Mouse (Mus musculus): ENCODE measurements at regions not wholly inside any gene's neighbourhood (a gene's known extent, or its start where the extent isn't known, plus 50 kb on each side); places are given as distances from the start of the nearest gene placed in this dataset.

- WGBS = 35% methylated on average over 4 of the region's 4 CpGs
- Histone ChIP-seq H3K27ac (ENCODE audit: low read depth, low read length) (no peak overlapping the region), H3K4me3 (ENCODE audit: low read length) (no peak overlapping the region), H3K9ac (ENCODE audit: low read depth, low read length) (no peak overlapping the region), H3K27me3 (replicated peaks; ENCODE audit: control insufficient read depth, insufficient read depth, low read length) (no peaks in the 10 kb centered on the region), H3K4me2 (ENCODE audit: low read length) (peak overlapping the region; percentile 9; the same call in 1 of the 2 replicates), H3K36me3 (ENCODE audit: control insufficient read depth, insufficient read depth, low read length) (no peaks in the 10 kb centered on the region), H3K4me1 (ENCODE audit: control insufficient read depth, insufficient read depth, low read depth, low read length) (peaks cover 5% of the 10 kb centered on the region; the same call in 1 of the 2 replicates), H3K9me3 (ENCODE audit: control insufficient read depth, low read length) (no peaks in the 10 kb centered on the region)
- ATAC-seq = no peak
Measured at GRCm38 (mm10) chr10:92296837-92297236, 425.4 kb downstream of the Nedd1 start.

- 0 out of 2 replicates have a peak, but pooled peaks have one; percentile 27 for ATAC-seq
- H3K4me2 ChIP-seq (ENCODE audit: low read length) = peak overlapping the region; percentile 9
- H3K4me3 ChIP-seq (ENCODE audit: low read length) = no peak overlapping the region
- H3K9me3 ChIP-seq (ENCODE audit: control insufficient read depth, low read length) = no peaks in the 10 kb centered on the region
- H3K27me3 ChIP-seq (replicated peaks; ENCODE audit: control insufficient read depth, insufficient read depth, low read length) = no peaks in the 10 kb centered on the region
- 30% methylated on average over 9 of the region's 9 CpGs for WGBS
- H3K9ac ChIP-seq (ENCODE audit: low read depth, low read length) = 0 out of 2 replicates have a peak overlapping the region, but pooled peaks have one; percentile 0
- H3K4me1 ChIP-seq (ENCODE audit: control insufficient read depth, insufficient read depth, low read depth, low read length) = peaks cover 5% of the 10 kb centered on the region; the same call in 1 of the 2 replicates
- H3K36me3 ChIP-seq (ENCODE audit: control insufficient read depth, insufficient read depth, low read length) = no peaks in the 10 kb centered on the region
- peak overlapping the region; percentile 14 for H3K27ac ChIP-seq (ENCODE audit: low read depth, low read length)
Measured at GRCm38 (mm10) chr10:92296303-92296702, 425.9 kb downstream of the Nedd1 start.

GRCm38 (mm10) chr10:92293261-92293660 is 429.0 kb downstream of the Nedd1 start:
- Histone ChIP-seq H3K27ac (ENCODE audit: low read depth, low read length) (no peak overlapping the region), H3K9me3 (ENCODE audit: control insufficient read depth, low read length) (no peaks in the 10 kb centered on the region), H3K4me3 (ENCODE audit: low read length) (no peak overlapping the region), H3K4me2 (ENCODE audit: low read length) (no peak overlapping the region), H3K27me3 (replicated peaks; ENCODE audit: control insufficient read depth, insufficient read depth, low read length) (no peaks in the 10 kb centered on the region), H3K9ac (ENCODE audit: low read depth, low read length) (no peak overlapping the region), H3K36me3 (ENCODE audit: control insufficient read depth, insufficient read depth, low read length) (no peaks in the 10 kb centered on the region), H3K4me1 (ENCODE audit: control insufficient read depth, insufficient read depth, low read depth, low read length) (peaks cover 5% of the 10 kb centered on the region; the same call in 1 of the 2 replicates)
- ATAC-seq = no peak
- WGBS = 32% methylated on average over 4 of the region's 4 CpGs

GRCm38 (mm10) chr10:92289230-92289629 is 433.0 kb downstream of the Nedd1 start:
- WGBS = 32% methylated on average over 5 of the region's 5 CpGs
- no peak overlapping the region for H3K4me2 ChIP-seq (ENCODE audit: low read length)
- no peak for ATAC-seq

GRCm38 (mm10) chr10:92284231-92284630 is 438.0 kb downstream of the Nedd1 start:
- no peak overlapping the region for H3K9ac ChIP-seq (ENCODE audit: low read depth, low read length)
- no peaks in the 10 kb centered on the region for H3K27me3 ChIP-seq (replicated peaks; ENCODE audit: control insufficient read depth, insufficient read depth, low read length)
- no peak overlapping the region for H3K27ac ChIP-seq (ENCODE audit: low read depth, low read length)
- WGBS = 52% methylated on average over 4 of the region's 4 CpGs
- H3K9me3 ChIP-seq (ENCODE audit: control insufficient read depth, low read length) = no peaks in the 10 kb centered on the region
- H3K4me3 ChIP-seq (ENCODE audit: low read length) = no peak overlapping the region
- H3K4me1 ChIP-seq (ENCODE audit: control insufficient read depth, insufficient read depth, low read depth, low read length) = no peaks in the 10 kb centered on the region
- no peaks in the 10 kb centered on the region for H3K36me3 ChIP-seq (ENCODE audit: control insufficient read depth, insufficient read depth, low read length)
- ATAC-seq = no peak
- no peak overlapping the region for H3K4me2 ChIP-seq (ENCODE audit: low read length)

More at GRCm38 (mm10) chr10:92289230-92289629, 433.0 kb downstream of the Nedd1 start:
- no peaks in the 10 kb centered on the region for H3K36me3 ChIP-seq (ENCODE audit: control insufficient read depth, insufficient read depth, low read length)
- no peak overlapping the region for H3K27ac ChIP-seq (ENCODE audit: low read depth, low read length)
- H3K27me3 ChIP-seq (replicated peaks; ENCODE audit: control insufficient read depth, insufficient read depth, low read length) = no peaks in the 10 kb centered on the region
- no peaks in the 10 kb centered on the region for H3K9me3 ChIP-seq (ENCODE audit: control insufficient read depth, low read length)
- no peak overlapping the region for H3K4me3 ChIP-seq (ENCODE audit: low read length)
- no peaks in the 10 kb centered on the region for H3K4me1 ChIP-seq (ENCODE audit: control insufficient read depth, insufficient read depth, low read depth, low read length)
- no peak overlapping the region for H3K9ac ChIP-seq (ENCODE audit: low read depth, low read length)

DNA sequence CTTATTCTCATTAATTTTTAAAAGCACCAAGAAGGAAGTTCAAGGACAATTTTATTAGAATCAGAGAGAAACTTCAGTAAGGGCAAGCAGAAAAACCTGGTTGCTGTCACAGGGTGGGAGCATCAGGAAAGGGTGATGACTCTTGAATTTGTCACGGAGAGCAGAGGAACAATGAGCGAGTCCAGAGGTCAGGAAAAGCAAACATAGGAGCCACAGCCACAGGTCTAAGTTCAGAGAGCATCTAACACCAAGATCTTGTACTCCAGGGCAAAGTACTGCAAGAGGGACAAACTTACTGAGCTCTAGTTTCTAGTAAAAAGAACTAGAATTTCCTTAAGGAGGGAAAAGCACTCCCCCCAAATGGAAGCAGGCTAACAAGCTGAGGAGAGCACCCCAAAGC is 444.2 kb downstream of the Nedd1 start:
- no peak overlapping the region for H3K27ac ChIP-seq (ENCODE audit: low read depth, low read length)
- no peaks in the 10 kb centered on the region for H3K9me3 ChIP-seq (ENCODE audit: control insufficient read depth, low read length)
- no peak overlapping the region for H3K9ac ChIP-seq (ENCODE audit: low read depth, low read length)
- H3K36me3 ChIP-seq (ENCODE audit: control insufficient read depth, insufficient read depth, low read length) = no peaks in the 10 kb centered on the region
- no peaks in the 10 kb centered on the region for H3K4me1 ChIP-seq (ENCODE audit: control insufficient read depth, insufficient read depth, low read depth, low read length)
- H3K4me3 ChIP-seq (ENCODE audit: low read length) = no peak overlapping the region
- ATAC-seq = no peak
- 46% methylated on average over 2 of the region's 2 CpGs for WGBS
- no peaks in the 10 kb centered on the region for H3K27me3 ChIP-seq (replicated peaks; ENCODE audit: control insufficient read depth, insufficient read depth, low read length)
- no peak overlapping the region for H3K4me2 ChIP-seq (ENCODE audit: low read length)

- Histone ChIP-seq H3K4me3 (ENCODE audit: low read length) (no peak overlapping the region), H3K36me3 (ENCODE audit: control insufficient read depth, insufficient read depth, low read length) (no peaks in the 10 kb centered on the region), H3K4me1 (ENCODE audit: control insufficient read depth, insufficient read depth, low read depth, low read length) (no peaks in the 10 kb centered on the region), H3K9me3 (ENCODE audit: control insufficient read depth, low read length) (no peaks in the 10 kb centered on the region), H3K4me2 (ENCODE audit: low read length) (no peak overlapping the region), H3K27ac (ENCODE audit: low read depth, low read length) (no peak overlapping the region), H3K9ac (ENCODE audit: low read depth, low read length) (no peak overlapping the region), H3K27me3 (replicated peaks; ENCODE audit: control insufficient read depth, insufficient read depth, low read length) (no peaks in the 10 kb centered on the region)
- no peak for ATAC-seq
- 61% methylated on average over 3 of the region's 3 CpGs for WGBS
Measured at GRCm38 (mm10) chr10:92257815-92258214, 464.4 kb downstream of the Nedd1 start.

DNA sequence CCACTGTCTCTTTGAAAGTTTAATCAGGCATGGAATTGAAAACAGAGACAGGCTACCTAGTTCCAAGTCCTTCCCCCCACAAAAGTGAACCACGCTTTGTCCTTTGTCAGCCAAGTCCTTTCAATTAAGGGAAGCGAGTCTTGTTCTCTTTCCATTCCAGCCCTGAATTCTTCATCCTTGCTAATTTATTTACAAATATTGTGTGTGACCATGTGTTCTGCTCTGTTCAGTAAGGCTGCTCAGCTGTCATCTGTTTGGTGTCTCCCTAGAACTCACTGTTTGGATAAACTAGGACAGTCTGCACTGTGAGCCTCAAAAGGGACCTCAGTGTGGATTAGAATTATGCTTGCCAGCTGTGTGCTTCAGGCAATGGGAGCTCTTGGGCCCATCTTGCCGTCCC is 473.6 kb downstream of the Nedd1 start:
- Histone ChIP-seq H3K4me1 (ENCODE audit: control insufficient read depth, insufficient read depth, low read depth, low read length) (no peaks in the 10 kb centered on the region; the same call in 1 of the 2 replicates), H3K9ac (ENCODE audit: low read depth, low read length) (no peak overlapping the region), H3K36me3 (ENCODE audit: control insufficient read depth, insufficient read depth, low read length) (no peaks in the 10 kb centered on the region), H3K4me3 (ENCODE audit: low read length) (no peak overlapping the region), H3K4me2 (ENCODE audit: low read length) (no peak overlapping the region), H3K27ac (ENCODE audit: low read depth, low read length) (no peak overlapping the region), H3K27me3 (replicated peaks; ENCODE audit: control insufficient read depth, insufficient read depth, low read length) (no peaks in the 10 kb centered on the region), H3K9me3 (ENCODE audit: control insufficient read depth, low read length) (no peaks in the 10 kb centered on the region)
- ATAC-seq = peak; percentile 79; the same call in 1 of the 2 replicates
- WGBS = 30% methylated on average over 3 of the region's 3 CpGs

DNA sequence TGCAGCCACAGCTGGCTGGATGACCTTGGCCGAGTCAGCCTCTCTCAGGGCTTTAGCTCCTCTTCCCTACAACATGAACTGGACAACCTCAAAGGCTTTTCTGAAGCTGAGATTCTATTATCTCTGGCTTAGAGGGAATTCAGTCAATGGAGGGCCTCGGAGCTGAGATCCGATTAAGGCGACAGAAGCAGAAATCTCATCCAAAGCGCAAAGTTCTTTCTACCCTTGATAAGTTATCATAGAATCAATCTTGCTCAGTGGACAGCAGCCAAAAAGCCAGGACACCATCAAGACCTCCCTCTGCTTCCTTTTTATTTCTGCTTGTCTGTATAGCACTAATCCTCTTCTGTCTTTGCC is 474.8 kb downstream of the Nedd1 start:
- H3K27me3 ChIP-seq (replicated peaks; ENCODE audit: control insufficient read depth, insufficient read depth, low read length) = no peaks in the 10 kb centered on the region
- no peaks in the 10 kb centered on the region for H3K36me3 ChIP-seq (ENCODE audit: control insufficient read depth, insufficient read depth, low read length)
- no peaks in the 10 kb centered on the region for H3K9me3 ChIP-seq (ENCODE audit: control insufficient read depth, low read length)
- WGBS = 11% methylated on average over 5 of the region's 5 CpGs
- no peak overlapping the region for H3K4me2 ChIP-seq (ENCODE audit: low read length)
- H3K4me3 ChIP-seq (ENCODE audit: low read length) = no peak overlapping the region
- no peak overlapping the region for H3K9ac ChIP-seq (ENCODE audit: low read depth, low read length)
- no peak overlapping the region for H3K27ac ChIP-seq (ENCODE audit: low read depth, low read length)
- no peak for ATAC-seq
- H3K4me1 ChIP-seq (ENCODE audit: control insufficient read depth, insufficient read depth, low read depth, low read length) = peaks cover 8% of the 10 kb centered on the region; the same call in 1 of the 2 replicates

Data from hindbrain, embryonic 16.5 days (tissue).